Mouse (Mus musculus) forebrain, embryonic 14.5 days (tissue): ENCODE results near the gene Prpf38b. TPM values are rescaled to one million over a fixed set of nuclear protein-coding genes. Genes with fewer than 3 reads are reported as not detected.

Experiments
- polyA plus RNA-seq: library from polyadenylated mRNA; unstranded; fragments of >200 nt; fragmentation: Nextera tagmentation; extraction: Ambion mirVana; gene quantifications from 2 replicates; pipeline ENCODE4 v1.2.1, GENCODE M21; 2014

Prpf38b gene
- polyA plus RNA-seq, 1 experiment from 2014 or later: 33.9 TPM

Other genes starting within 250 kb of the Prpf38b start
- gene Gpsm2, start 189.4 kb downstream of the Prpf38b start, polyA plus RNA-seq: 37.2 and 44.8 TPM in 2 replicates
- not detected in 2 replicates for gene Aknad1, start 172.1 kb downstream of the Prpf38b start, polyA plus RNA-seq
- gene Stxbp3, start 71.2 kb downstream of the Prpf38b start, polyA plus RNA-seq: 13.8 and 14.0 TPM in 2 replicates
- gene Fndc7, start 21.7 kb downstream of the Prpf38b start, polyA plus RNA-seq: 0.07 TPM in 1 of 2 replicates, not detected in the other
- 1.2 and 1.8 TPM in 2 replicates for gene Henmt1, start 28.1 kb upstream of the Prpf38b start, polyA plus RNA-seq
- not detected in 2 replicates for gene Gm9857, start 28.7 kb upstream of the Prpf38b start, polyA plus RNA-seq
- 11.1 and 11.6 TPM in 2 replicates for gene Fam102b, start 115.9 kb upstream of the Prpf38b start, polyA plus RNA-seq
- not detected in 2 replicates for gene Slc25a54, start 168.7 kb upstream of the Prpf38b start, polyA plus RNA-seq
- 4.7 and 5.0 TPM in 2 replicates for gene Slc25a24, start 211.4 kb upstream of the Prpf38b start, polyA plus RNA-seq